23 mouse cellular contexts compared by ENCODE assay signal in genomic region chr5:36006586-36006985, GRCm38 (mm10).
DNase-seq lines count a peak whose midpoint lies in the region; ATAC-seq lines count a peak whose summit lies in the region.
"Had no signal": no experiment of that assay in that cellular context is flagged by ENCODE, and none has a peak within 500 bp of the region (broad histone marks: within the 10 kb centered on the region; RNA-seq: fewer than 3 reads in every experiment).

No protein-coding gene starts in this region.

- H3K4me2 ChIP-seq in forebrain, embryonic 13.5 days: no peak overlapping the region
- no peak overlapping the region for H3K4me2 ChIP-seq in forebrain, embryonic 15.5 days (replicated peaks)
- H3K4me2 ChIP-seq: embryonic facial prominence, embryonic 15.5 days; heart, embryonic 12.5 days; hindbrain, embryonic 13.5 days; intestine, embryonic 15.5 days had no signal

- H3K9me3 ChIP-seq in forebrain, embryonic 13.5 days (replicated peaks): no peaks in the 10 kb centered on the region
- H3K9me3 ChIP-seq in forebrain, embryonic 15.5 days: no peaks in the 10 kb centered on the region
- H3K9me3 ChIP-seq: embryonic facial prominence, embryonic 15.5 days; forebrain, embryonic 10.5 days; heart, embryonic 12.5 days; hindbrain, embryonic 13.5 days; intestine, embryonic 15.5 days had no signal

- H3K36me3 ChIP-seq in forebrain, embryonic 13.5 days (ENCODE audit: poor library complexity, severe bottlenecking): peaks cover 18% of the 10 kb centered on the region; the same call in 1 of the 2 replicates
- H3K36me3 ChIP-seq in forebrain, embryonic 15.5 days: peaks cover 3% of the 10 kb centered on the region; the same call in 1 of the 2 replicates
- H3K36me3 ChIP-seq: intestine, embryonic 15.5 days had no signal

- no peaks in the 10 kb centered on the region for H3K27me3 ChIP-seq in forebrain, embryonic 13.5 days
- no peaks in the 10 kb centered on the region for H3K27me3 ChIP-seq in forebrain, embryonic 15.5 days
- H3K27me3 ChIP-seq: embryonic facial prominence, embryonic 15.5 days; heart, embryonic 12.5 days; hindbrain, embryonic 13.5 days; intestine, embryonic 15.5 days had no signal

- WGBS in forebrain, embryonic 13.5 days: 93% methylated on average over 5 of the region's 5 CpGs
- 85% methylated on average over 5 of the region's 5 CpGs for WGBS in forebrain, embryonic 15.5 days

- no peak overlapping the region for H3K9ac ChIP-seq in forebrain, embryonic 13.5 days
- H3K9ac ChIP-seq in forebrain, embryonic 15.5 days (replicated peaks): no peak overlapping the region
- H3K9ac ChIP-seq: embryonic facial prominence, embryonic 15.5 days; heart, embryonic 12.5 days; hindbrain, embryonic 13.5 days; intestine, embryonic 15.5 days had no signal

- 0 out of 2 replicates have a peak, but pooled peaks have one; percentile 14 for ATAC-seq in forebrain, embryonic 13.5 days
- no peak for ATAC-seq in forebrain, embryonic 15.5 days (replicated peaks)
- peak; percentile 22 for ATAC-seq in CD4-positive, CD25-positive, alpha-beta regulatory T cell, adult 4 months
- ATAC-seq in inflammation-experienced regulatory T-cells, adult 6 months: peak; percentile 15
- ATAC-seq: forebrain, embryonic 16.5 days; hindbrain, postnatal 0 days; intestine, embryonic 15.5 days had no signal

- 0 out of 2 replicates have a peak, but pooled peaks cover 5% of the 10 kb centered on the region for H3K4me1 ChIP-seq in forebrain, embryonic 13.5 days
- peaks cover 9% of the 10 kb centered on the region for H3K4me1 ChIP-seq in forebrain, embryonic 15.5 days
- H3K4me1 ChIP-seq: embryonic facial prominence, embryonic 15.5 days; forebrain, embryonic 10.5 days; intestine, embryonic 15.5 days had no signal

- H3K27ac ChIP-seq in forebrain, embryonic 13.5 days: no peak overlapping the region
- H3K27ac ChIP-seq in forebrain, embryonic 15.5 days (replicated peaks): no peak overlapping the region
- H3K27ac ChIP-seq: embryonic facial prominence, embryonic 15.5 days; forebrain, embryonic 10.5 days; heart, adult 2 months; hindbrain, embryonic 13.5 days; hindbrain, postnatal 0 days; intestine, embryonic 15.5 days had no signal

- no peak overlapping the region for H3K4me3 ChIP-seq in forebrain, embryonic 13.5 days
- no peak overlapping the region for H3K4me3 ChIP-seq in forebrain, embryonic 15.5 days
- H3K4me3 ChIP-seq: embryonic facial prominence, embryonic 15.5 days; erythroblast, embryonic 14.5 days; forebrain, embryonic 10.5 days; heart, adult 2 months; heart, embryonic 12.5 days; hindbrain, embryonic 13.5 days; intestine, embryonic 15.5 days had no signal

- DNase-seq in 3134 (ENCODE audit: extremely low read depth, insufficient read length, low spot score): peak; percentile 52
- DNase-seq in thymus, postnatal 0 days (ENCODE audit: low spot score): no peak
- DNase-seq: adrenal gland, postnatal 25 days; B cell, adult 2 months; cerebellum, adult 2 months; cerebellum, postnatal 14 days; embryo, embryonic 11 days; gastrocnemius, postnatal 14 days; heart, adult 2 months; heart, postnatal 36 days; kidney, adult 18-20 months had no signal
